Mouse (Mus musculus) telencephalon, adult 2 months (tissue): ENCODE data around the gene 9030624G23Rik.
"Not testable (repeated sequence)": the region's sequence is repeated elsewhere in the genome, so short reads cannot be mapped to it uniquely, and the experiment has no call there.

ENCODE experiments used
- DNase-seq: peaks from one replicate; pipeline ENCODE4 v3.0.0-alpha.2; 2011; ENCODE audit warnings: low read depth, low spot score

Gene 9030624G23Rik

GRCm38 (mm10) chr12:24097108-24097520 lies at the start of gene 9030624G23Rik:
Gene 9030624G23Rik, minus strand, starts transcription at chr12:24097246.
- peak; percentile 3 for DNase-seq

- DNase-seq, result not testable (repeated sequence)
Observed at GRCm38 (mm10) chr12:24083096-24083495, 13.9 kb downstream of the 9030624G23Rik start.
